Mouse (Mus musculus): Measurements from ENCODE around the gene Scube2.

Scube2 gene

GRCm38 (mm10) chr7:109852752-109853212, 12.7 kb downstream of the Scube2 start:
- DNase-seq (ENCODE audit: extremely low read depth, low read depth, low spot score): no peak

DNA sequence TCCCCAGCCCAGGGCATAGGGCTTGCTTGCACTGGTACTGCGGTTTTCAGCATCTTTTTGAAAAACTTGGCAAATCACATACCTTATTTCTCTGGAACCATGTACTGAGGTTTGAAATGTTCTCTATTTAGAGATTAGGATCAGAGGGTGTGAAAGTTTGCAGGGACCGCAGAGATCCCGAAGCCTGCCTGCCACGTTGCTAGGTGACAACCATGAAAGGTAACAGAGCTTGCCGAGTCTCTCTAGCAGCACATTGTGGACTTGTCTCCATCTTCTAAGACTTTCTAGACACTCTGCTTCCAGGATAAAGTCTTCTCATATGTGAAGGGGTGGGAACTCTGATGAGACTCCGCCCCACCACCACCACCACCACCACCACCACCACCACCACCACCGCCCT, 13.5 kb downstream of the Scube2 start:
- DNase-seq (ENCODE audit: extremely low read depth, low read depth, low spot score): no peak

- DNase-seq (ENCODE audit: extremely low read depth, low read depth, low spot score): no peak
Measured at GRCm38 (mm10) chr7:109850531-109850930, 14.9 kb downstream of the Scube2 start.

- no peak for DNase-seq (ENCODE audit: extremely low read depth, low read depth, low spot score)
Measured at GRCm38 (mm10) chr7:109849750-109850434, 15.6 kb downstream of the Scube2 start.

- DNase-seq (ENCODE audit: extremely low read depth, low read depth, low spot score): no peak
Measured at GRCm38 (mm10) chr7:109848867-109849733, 16.4 kb downstream of the Scube2 start.

GRCm38 (mm10) chr7:109844100-109844499, 21.4 kb downstream of the Scube2 start:
- no peak for DNase-seq (ENCODE audit: extremely low read depth, low read depth, low spot score)

DNA sequence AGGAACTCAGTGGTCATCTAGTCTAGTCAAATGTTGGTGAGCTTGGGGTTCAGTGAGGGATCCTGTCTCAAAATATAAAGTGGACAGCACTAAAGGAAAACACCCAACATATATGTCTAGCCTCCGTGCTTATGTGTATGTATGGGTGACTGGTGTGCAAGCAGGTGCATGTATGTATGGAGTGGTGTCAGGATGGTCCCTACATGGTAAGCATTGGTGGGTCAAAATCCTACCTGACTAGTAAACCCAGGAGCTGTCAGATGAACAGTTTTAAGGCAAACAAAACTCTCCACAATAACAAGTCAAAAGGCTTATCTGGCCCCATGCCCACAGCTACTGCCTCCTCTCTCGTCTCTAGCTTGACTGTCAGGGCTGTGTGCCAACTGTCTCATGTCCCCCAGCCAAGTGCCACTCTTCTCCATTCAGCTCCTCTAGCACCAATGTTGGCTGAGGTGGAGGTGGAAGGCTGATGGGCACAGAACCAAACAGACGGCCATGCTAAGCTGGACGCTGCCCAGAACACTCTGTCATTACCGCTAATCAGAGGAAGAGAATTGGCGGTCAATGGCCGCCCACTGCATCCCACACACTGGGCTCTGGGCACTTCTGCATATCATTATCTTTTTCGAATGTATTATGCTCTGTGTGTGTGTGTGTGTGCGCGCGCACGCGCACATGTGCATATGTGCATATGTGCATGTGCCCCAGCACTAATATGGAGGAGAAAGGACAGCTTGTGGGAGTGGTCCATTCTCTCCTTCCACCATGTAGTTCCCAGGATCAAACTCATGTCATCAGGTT, 23.7 kb downstream of the Scube2 start:
- DNase-seq (ENCODE audit: extremely low read depth, low read depth, low spot score): no peak

DNA sequence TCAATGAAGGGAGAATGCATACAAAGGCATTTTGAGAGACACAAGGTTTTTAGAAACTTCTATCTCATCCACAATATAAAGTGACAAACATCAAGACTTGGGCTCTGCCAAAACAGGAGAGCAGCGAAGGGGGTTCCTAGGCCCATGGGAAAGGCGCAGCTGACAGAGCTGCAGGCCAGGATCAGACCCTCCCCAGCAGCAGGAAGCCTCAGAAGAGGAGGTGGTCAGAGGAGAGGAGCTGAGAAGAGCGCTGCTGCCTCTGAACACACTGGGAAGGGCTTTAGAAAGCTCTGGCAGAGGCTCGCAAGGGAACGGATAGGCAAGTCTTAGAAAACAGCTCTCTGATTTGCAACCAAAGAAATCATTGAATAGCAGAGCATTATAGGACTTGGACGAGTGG, 24.4 kb downstream of the Scube2 start:
- DNase-seq (ENCODE audit: extremely low read depth, low read depth, low spot score): no peak

- no peak for DNase-seq (ENCODE audit: extremely low read depth, low read depth, low spot score)
Measured at GRCm38 (mm10) chr7:109838613-109839012, 26.9 kb downstream of the Scube2 start.

- no peak for DNase-seq (ENCODE audit: extremely low read depth, low read depth, low spot score)
Measured at GRCm38 (mm10) chr7:109837651-109838050, 27.8 kb downstream of the Scube2 start.

GRCm38 (mm10) chr7:109834894-109835293, 30.6 kb downstream of the Scube2 start:
- DNase-seq (ENCODE audit: extremely low read depth, low read depth, low spot score): peak; percentile 5

DNA sequence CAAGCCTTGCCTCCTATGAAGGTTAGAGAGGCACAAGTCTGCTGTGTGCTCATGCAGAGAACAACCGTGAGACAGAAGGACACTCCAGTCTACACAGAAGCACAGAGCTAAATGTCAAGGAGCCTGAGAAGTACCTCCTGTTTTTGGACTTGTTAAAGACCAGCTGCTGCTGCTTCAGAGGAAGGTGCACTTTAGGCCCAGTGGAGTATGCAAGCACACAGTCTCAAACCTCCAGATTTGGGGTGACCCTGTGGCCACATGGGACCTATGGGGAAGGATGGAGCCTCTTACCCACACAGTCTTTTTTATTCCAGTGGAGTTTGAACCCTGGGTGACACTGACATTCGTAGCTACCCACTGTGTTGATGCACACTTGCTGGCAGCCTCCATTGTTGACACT, 34.1 kb downstream of the Scube2 start:
- no peak for DNase-seq (ENCODE audit: extremely low read depth, low read depth, low spot score)

DNA sequence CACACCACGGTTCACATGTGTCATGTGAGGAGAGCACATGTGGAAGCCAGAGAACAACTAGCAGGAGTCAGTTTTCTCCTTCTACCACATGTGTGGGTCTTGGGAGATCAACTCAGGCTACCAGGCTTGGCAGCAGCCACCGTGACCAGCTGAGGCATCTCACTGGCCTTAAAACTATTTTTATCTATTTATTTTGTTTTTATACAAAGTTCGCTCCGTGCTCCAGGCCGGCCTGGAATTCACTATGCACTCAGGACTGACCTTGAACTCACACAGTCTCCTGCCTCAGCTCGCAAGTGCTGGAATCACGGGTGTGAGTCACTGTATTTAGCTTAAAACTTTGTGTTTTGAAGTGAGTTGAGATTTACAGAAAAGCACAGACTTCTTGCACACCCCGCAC, 38.6 kb downstream of the Scube2 start:
- no peak for DNase-seq (ENCODE audit: extremely low read depth, low read depth, low spot score)

DNA sequence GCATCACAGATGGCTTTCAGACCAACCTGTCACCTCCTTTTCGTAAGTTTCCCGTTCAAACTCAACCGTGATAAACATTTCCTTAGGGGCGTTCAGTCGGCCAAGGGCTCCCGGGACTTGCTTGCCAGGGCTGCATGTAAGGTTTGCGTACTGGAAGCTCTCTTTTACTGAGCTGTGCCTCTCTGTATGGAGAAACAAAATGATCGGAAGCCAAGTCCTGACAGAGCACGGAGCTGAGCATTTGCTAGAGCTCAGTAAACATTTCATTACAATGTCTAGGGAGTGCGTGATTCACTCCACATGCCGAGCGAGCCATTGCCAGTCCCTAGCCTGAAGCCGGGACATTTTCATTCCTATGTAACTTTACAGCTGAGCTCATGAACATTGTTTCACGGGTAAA, 40.2 kb downstream of the Scube2 start:
- DNase-seq (ENCODE audit: extremely low read depth, low read depth, low spot score): no peak

- no peak for DNase-seq (ENCODE audit: extremely low read depth, low read depth, low spot score)
Measured at GRCm38 (mm10) chr7:109818600-109818999, 46.9 kb downstream of the Scube2 start.

DNA sequence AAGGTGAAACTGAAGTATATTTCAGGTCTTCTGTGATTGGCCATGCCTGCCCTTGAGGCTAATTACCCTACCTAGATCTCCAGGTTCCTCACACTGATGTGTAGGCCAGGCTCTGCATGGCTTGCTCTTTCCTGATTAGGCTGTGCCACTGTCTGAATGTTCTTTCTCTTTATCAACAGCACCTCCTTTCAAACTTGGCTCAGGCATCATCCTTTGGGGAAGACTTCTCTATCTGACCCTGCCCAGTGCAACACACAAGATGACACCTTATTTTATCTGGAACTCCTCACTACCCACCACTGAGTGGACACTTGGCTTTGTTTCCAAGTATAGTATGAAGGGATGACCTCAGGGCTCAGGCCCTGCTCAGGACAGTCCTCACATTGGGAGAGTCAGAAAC, 47.5 kb downstream of the Scube2 start:
- DNase-seq (ENCODE audit: extremely low read depth, low read depth, low spot score): no peak

GRCm38 (mm10) chr7:109813330-109814140, 51.9 kb downstream of the Scube2 start:
- no peak for DNase-seq (ENCODE audit: extremely low read depth, low read depth, low spot score)

GRCm38 (mm10) chr7:109807616-109808485, 57.6 kb downstream of the Scube2 start:
- no peak for DNase-seq (ENCODE audit: extremely low read depth, low read depth, low spot score)

GRCm38 (mm10) chr7:109804843-109805242, 60.6 kb downstream of the Scube2 start:
- DNase-seq (ENCODE audit: extremely low read depth, low read depth, low spot score): no peak

GRCm38 (mm10) chr7:109804355-109804754, 61.1 kb downstream of the Scube2 start:
- no peak for DNase-seq (ENCODE audit: extremely low read depth, low read depth, low spot score)
